Mouse (Mus musculus): ENCODE measurements around the gene H2afy. TPM values are rescaled to one million over a fixed set of nuclear protein-coding genes. Genes with fewer than 3 reads are reported as not detected.
A peak's percentile ranks its signal among the peaks of the same experiment; 100 is the strongest.

H2afy gene
- polyA plus RNA-seq, 1 experiment from 2014 or later, result 578 TPM

- Histone ChIP-seq H3K4me3 (ENCODE audit: low read depth, low read length) (no peak overlapping the region), H3K4me2 (replicated peaks; ENCODE audit: low read depth, low read length) (no peak overlapping the region), H3K4me1 (replicated peaks; ENCODE audit: control insufficient read depth, insufficient read depth, low read length) (0 out of 2 replicates have a peak, but pooled peaks cover 2% of the 10 kb centered on the region), H3K9ac (ENCODE audit: low read depth, low read length) (no peak overlapping the region), H3K27me3 (ENCODE audit: control insufficient read depth, insufficient read depth, low read length) (no peaks in the 10 kb centered on the region), H3K27ac (ENCODE audit: low read depth, low read length) (peak overlapping the region; percentile 54; the same call in 1 of the 2 replicates), H3K9me3 (ENCODE audit: control insufficient read depth, low read length) (no peaks in the 10 kb centered on the region), H3K36me3 (ENCODE audit: control insufficient read depth, insufficient read depth, low read length) (no peaks in the 10 kb centered on the region)
- ATAC-seq (ENCODE audit: low FRiP score), result no peak
- peak; percentile 46 for DNase-seq (ENCODE audit: low spot score)
- WGBS, result 31% methylated on average over 9 of the region's 14 CpGs
These were observed 31.6 kb upstream of the H2afy start for GRCm38 (mm10) chr13:56167446-56168402.

GRCm38 (mm10) chr13:56165561-56165960 is 29.4 kb upstream of the H2afy start:
- H3K4me2 ChIP-seq (replicated peaks; ENCODE audit: low read depth, low read length), result no peak overlapping the region
- H3K4me3 ChIP-seq (ENCODE audit: low read depth, low read length), result no peak overlapping the region
- 0 out of 2 replicates have a peak, but pooled peaks cover 2% of the 10 kb centered on the region for H3K4me1 ChIP-seq (replicated peaks; ENCODE audit: control insufficient read depth, insufficient read depth, low read length)
- no peak overlapping the region for H3K9ac ChIP-seq (ENCODE audit: low read depth, low read length)
- ATAC-seq (ENCODE audit: low FRiP score) (no peak), DNase-seq (ENCODE audit: low spot score) (no peak)
- no peaks in the 10 kb centered on the region for H3K36me3 ChIP-seq (ENCODE audit: control insufficient read depth, insufficient read depth, low read length)
- no peak overlapping the region for H3K27ac ChIP-seq (ENCODE audit: low read depth, low read length)
- H3K9me3 ChIP-seq (ENCODE audit: control insufficient read depth, low read length), result no peaks in the 10 kb centered on the region
- 96% methylated on average over 11 of the region's 11 CpGs for WGBS
- H3K27me3 ChIP-seq (ENCODE audit: control insufficient read depth, insufficient read depth, low read length), result no peaks in the 10 kb centered on the region

- H3K4me3 ChIP-seq (ENCODE audit: low read depth, low read length), result no peak overlapping the region
- DNase-seq (ENCODE audit: low spot score) (no peak), ATAC-seq (ENCODE audit: low FRiP score) (no peak)
These were observed 28.2 kb upstream of the H2afy start for GRCm38 (mm10) chr13:56164372-56164771.

GRCm38 (mm10) chr13:56163751-56164150 is 27.6 kb upstream of the H2afy start:
- 78% methylated on average over 6 of the region's 6 CpGs for WGBS
- no peak for ATAC-seq (ENCODE audit: low FRiP score)
- no peak for DNase-seq (ENCODE audit: low spot score)
- no peaks in the 10 kb centered on the region for H3K9me3 ChIP-seq (ENCODE audit: control insufficient read depth, low read length)
- no peaks in the 10 kb centered on the region for H3K27me3 ChIP-seq (ENCODE audit: control insufficient read depth, insufficient read depth, low read length)
- no peak overlapping the region for H3K27ac ChIP-seq (ENCODE audit: low read depth, low read length)
- H3K4me2 ChIP-seq (replicated peaks; ENCODE audit: low read depth, low read length), result no peak overlapping the region
- H3K9ac ChIP-seq (ENCODE audit: low read depth, low read length), result no peak overlapping the region
- peaks cover 6% of the 10 kb centered on the region; the same call in 1 of the 2 replicates for H3K4me1 ChIP-seq (replicated peaks; ENCODE audit: control insufficient read depth, insufficient read depth, low read length)
- no peaks in the 10 kb centered on the region for H3K36me3 ChIP-seq (ENCODE audit: control insufficient read depth, insufficient read depth, low read length)
- no peak overlapping the region for H3K4me3 ChIP-seq (ENCODE audit: low read depth, low read length)

More at GRCm38 (mm10) chr13:56164372-56164771, 28.2 kb upstream of the H2afy start:
- H3K36me3 ChIP-seq (ENCODE audit: control insufficient read depth, insufficient read depth, low read length), result no peaks in the 10 kb centered on the region
- no peaks in the 10 kb centered on the region for H3K9me3 ChIP-seq (ENCODE audit: control insufficient read depth, low read length)
- H3K4me1 ChIP-seq (replicated peaks; ENCODE audit: control insufficient read depth, insufficient read depth, low read length), result peaks cover 6% of the 10 kb centered on the region; the same call in 1 of the 2 replicates
- WGBS, result 88% methylated on average over 3 of the region's 3 CpGs
- no peak overlapping the region for H3K9ac ChIP-seq (ENCODE audit: low read depth, low read length)
- no peaks in the 10 kb centered on the region for H3K27me3 ChIP-seq (ENCODE audit: control insufficient read depth, insufficient read depth, low read length)
- no peak overlapping the region for H3K4me2 ChIP-seq (replicated peaks; ENCODE audit: low read depth, low read length)
- no peak overlapping the region for H3K27ac ChIP-seq (ENCODE audit: low read depth, low read length)

GRCm38 (mm10) chr13:56162859-56163258 is 26.7 kb upstream of the H2afy start:
- Histone ChIP-seq H3K4me3 (ENCODE audit: low read depth, low read length) (no peak overlapping the region), H3K27ac (ENCODE audit: low read depth, low read length) (no peak overlapping the region), H3K36me3 (ENCODE audit: control insufficient read depth, insufficient read depth, low read length) (no peaks in the 10 kb centered on the region), H3K9ac (ENCODE audit: low read depth, low read length) (no peak overlapping the region), H3K4me1 (replicated peaks; ENCODE audit: control insufficient read depth, insufficient read depth, low read length) (peaks cover 4% of the 10 kb centered on the region; the same call in 1 of the 2 replicates), H3K4me2 (replicated peaks; ENCODE audit: low read depth, low read length) (no peak overlapping the region), H3K9me3 (ENCODE audit: control insufficient read depth, low read length) (no peaks in the 10 kb centered on the region), H3K27me3 (ENCODE audit: control insufficient read depth, insufficient read depth, low read length) (no peaks in the 10 kb centered on the region)
- no peak for ATAC-seq (ENCODE audit: low FRiP score)
- DNase-seq (ENCODE audit: low spot score), result no peak
- WGBS, result 86% methylated on average over 6 of the region's 6 CpGs

- Histone ChIP-seq H3K27me3 (ENCODE audit: control insufficient read depth, insufficient read depth, low read length) (no peaks in the 10 kb centered on the region), H3K9me3 (ENCODE audit: control insufficient read depth, low read length) (no peaks in the 10 kb centered on the region), H3K27ac (ENCODE audit: low read depth, low read length) (no peak overlapping the region), H3K9ac (ENCODE audit: low read depth, low read length) (no peak overlapping the region), H3K4me2 (replicated peaks; ENCODE audit: low read depth, low read length) (no peak overlapping the region), H3K36me3 (ENCODE audit: control insufficient read depth, insufficient read depth, low read length) (no peaks in the 10 kb centered on the region), H3K4me1 (replicated peaks; ENCODE audit: control insufficient read depth, insufficient read depth, low read length) (peaks cover 3% of the 10 kb centered on the region; the same call in 1 of the 2 replicates), H3K4me3 (ENCODE audit: low read depth, low read length) (no peak overlapping the region)
- ATAC-seq (ENCODE audit: low FRiP score) (no peak), DNase-seq (ENCODE audit: low spot score) (no peak)
- 51% methylated on average over 17 of the region's 17 CpGs for WGBS
These were observed 23.6 kb upstream of the H2afy start for GRCm38 (mm10) chr13:56159614-56160363.

GRCm38 (mm10) chr13:56159016-56159601 is 22.9 kb upstream of the H2afy start:
- no peak overlapping the region for H3K9ac ChIP-seq (ENCODE audit: low read depth, low read length)
- no peaks in the 10 kb centered on the region for H3K9me3 ChIP-seq (ENCODE audit: control insufficient read depth, low read length)
- H3K27ac ChIP-seq (ENCODE audit: low read depth, low read length), result no peak overlapping the region
- H3K4me3 ChIP-seq (ENCODE audit: low read depth, low read length), result no peak overlapping the region
- H3K4me2 ChIP-seq (replicated peaks; ENCODE audit: low read depth, low read length), result no peak overlapping the region
- 71% methylated on average over 14 of the region's 14 CpGs for WGBS
- ATAC-seq (ENCODE audit: low FRiP score) (no peak), DNase-seq (ENCODE audit: low spot score) (no peak)
- H3K27me3 ChIP-seq (ENCODE audit: control insufficient read depth, insufficient read depth, low read length), result no peaks in the 10 kb centered on the region
- no peaks in the 10 kb centered on the region for H3K36me3 ChIP-seq (ENCODE audit: control insufficient read depth, insufficient read depth, low read length)
- H3K4me1 ChIP-seq (replicated peaks; ENCODE audit: control insufficient read depth, insufficient read depth, low read length), result peaks cover 3% of the 10 kb centered on the region; the same call in 1 of the 2 replicates

GRCm38 (mm10) chr13:56155671-56156070 is 19.5 kb upstream of the H2afy start:
- 70% methylated on average over 7 of the region's 7 CpGs for WGBS
- no peak for DNase-seq (ENCODE audit: low spot score)
- Histone ChIP-seq H3K4me3 (ENCODE audit: low read depth, low read length) (no peak overlapping the region), H3K27me3 (ENCODE audit: control insufficient read depth, insufficient read depth, low read length) (no peaks in the 10 kb centered on the region), H3K9me3 (ENCODE audit: control insufficient read depth, low read length) (no peaks in the 10 kb centered on the region), H3K36me3 (ENCODE audit: control insufficient read depth, insufficient read depth, low read length) (no peaks in the 10 kb centered on the region), H3K9ac (ENCODE audit: low read depth, low read length) (no peak overlapping the region), H3K4me2 (replicated peaks; ENCODE audit: low read depth, low read length) (no peak overlapping the region), H3K4me1 (replicated peaks; ENCODE audit: control insufficient read depth, insufficient read depth, low read length) (peaks cover 3% of the 10 kb centered on the region; the same call in 1 of the 2 replicates), H3K27ac (ENCODE audit: low read depth, low read length) (no peak overlapping the region)
- no peak for ATAC-seq (ENCODE audit: low FRiP score)
